Mouse (Mus musculus) left cerebral cortex, adult 9 months (tissue): ENCODE measurements at regions not wholly inside any gene's neighbourhood (a gene's known extent, or its start where the extent isn't known, plus 50 kb on each side); places are given as distances from the start of the nearest gene placed in this dataset.

Experiments used
- DNase-seq, 2 experiments: peaks; one replicate each; pipeline ENCODE4 v3.0.0; 2022; ENCODE audit warnings: low spot score in 2 of 2

DNA sequence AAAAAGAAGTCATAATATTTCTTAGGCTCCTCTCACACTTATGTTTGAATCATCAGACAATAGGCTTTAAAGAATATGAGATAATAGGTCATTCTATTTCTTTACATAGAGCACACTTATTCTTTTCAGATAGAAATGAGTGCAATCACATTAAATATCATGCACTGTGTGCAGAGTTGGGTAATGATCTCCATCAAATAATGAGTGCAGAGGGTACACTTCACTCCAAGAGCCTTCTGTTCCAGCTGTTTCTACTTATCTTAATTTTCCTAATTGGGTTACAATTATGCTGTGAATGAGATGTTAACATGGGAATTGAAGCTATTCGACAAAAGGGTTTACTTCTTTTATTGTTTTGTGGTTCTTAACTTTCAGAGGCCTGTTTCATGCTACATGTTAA is 707.5 kb upstream of the Mdga2 start:
- DNase-seq = no peak

- DNase-seq = no peak
Measured at GRCm38 (mm10) chr12:67914603-67915002, 692.3 kb upstream of the Mdga2 start.

DNA sequence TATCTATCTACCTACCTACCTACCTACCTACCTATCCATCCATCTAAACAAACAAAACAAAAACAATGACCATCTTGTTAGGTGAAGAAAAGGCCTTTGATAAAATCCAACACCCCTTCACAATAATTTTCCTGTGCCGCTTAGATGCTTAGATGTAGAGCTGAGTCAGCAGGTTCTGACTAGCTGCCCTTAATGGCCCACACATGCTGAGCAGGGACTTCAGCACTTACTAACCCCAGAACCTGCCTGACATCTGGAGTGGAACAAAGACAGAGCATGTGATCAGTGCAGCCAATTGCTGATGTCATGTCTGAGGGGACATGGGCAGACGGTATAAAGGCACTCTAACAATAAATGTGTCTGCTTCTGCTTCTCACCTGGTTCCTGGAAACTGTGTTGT is 664.9 kb upstream of the Mdga2 start:
- no peak for DNase-seq

- DNase-seq = peak; percentile 1 to 3
Measured at GRCm38 (mm10) chr12:67862615-67863014, 640.3 kb upstream of the Mdga2 start.

GRCm38 (mm10) chr12:67860713-67861112 is 638.4 kb upstream of the Mdga2 start:
- DNase-seq = no peak

GRCm38 (mm10) chr12:67852625-67853024 is 630.3 kb upstream of the Mdga2 start:
- no peak for DNase-seq

- DNase-seq = no peak
Measured at GRCm38 (mm10) chr12:67847517-67847916, 625.2 kb upstream of the Mdga2 start.

DNA sequence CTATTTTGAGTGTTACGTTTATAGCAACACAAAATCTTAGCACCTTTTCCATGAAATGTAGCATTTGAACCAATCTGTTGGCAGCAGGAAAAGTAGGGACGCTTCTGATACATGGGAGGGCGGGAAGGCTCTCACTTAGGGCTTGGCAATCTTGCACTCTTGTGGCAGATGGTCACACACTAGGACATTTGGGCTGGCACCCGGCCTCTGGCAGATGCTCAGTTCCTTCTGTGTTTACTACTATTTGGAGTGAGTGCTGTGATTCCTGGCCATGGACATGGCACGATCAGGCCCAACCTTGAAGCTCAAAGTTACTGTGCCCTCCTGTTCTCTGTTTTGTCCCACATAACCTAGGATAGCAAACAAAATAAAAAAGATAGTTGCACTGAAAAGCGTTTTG is 581.9 kb upstream of the Mdga2 start:
- DNase-seq = no peak

DNA sequence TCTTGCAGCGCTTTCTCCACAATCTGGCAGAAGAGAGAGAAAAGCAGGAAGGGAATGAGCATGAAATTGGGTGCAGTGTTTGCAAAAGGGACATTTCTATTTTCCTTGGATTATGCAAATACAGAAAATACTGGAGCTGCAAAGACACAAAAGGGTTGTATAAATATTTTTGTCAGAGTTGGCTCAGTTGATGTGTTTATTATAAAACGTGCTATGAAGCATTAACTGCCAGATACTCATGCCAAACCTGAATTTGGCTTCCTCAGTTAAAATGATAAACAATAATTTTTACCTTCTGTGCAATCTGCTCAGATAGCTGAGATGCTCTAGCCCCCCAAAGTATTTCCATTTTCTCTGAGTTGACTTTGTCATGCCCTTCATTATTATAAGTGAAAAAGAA is 577.4 kb upstream of the Mdga2 start:
- no peak for DNase-seq
